Mouse (Mus musculus) cerebellum, adult 11-12 months (tissue): Measurements from ENCODE around the gene Capn15.

Experiments used
- DNase-seq: peaks from one replicate; pipeline ENCODE4 v3.0.0; 2022

The Capn15 gene

DNA sequence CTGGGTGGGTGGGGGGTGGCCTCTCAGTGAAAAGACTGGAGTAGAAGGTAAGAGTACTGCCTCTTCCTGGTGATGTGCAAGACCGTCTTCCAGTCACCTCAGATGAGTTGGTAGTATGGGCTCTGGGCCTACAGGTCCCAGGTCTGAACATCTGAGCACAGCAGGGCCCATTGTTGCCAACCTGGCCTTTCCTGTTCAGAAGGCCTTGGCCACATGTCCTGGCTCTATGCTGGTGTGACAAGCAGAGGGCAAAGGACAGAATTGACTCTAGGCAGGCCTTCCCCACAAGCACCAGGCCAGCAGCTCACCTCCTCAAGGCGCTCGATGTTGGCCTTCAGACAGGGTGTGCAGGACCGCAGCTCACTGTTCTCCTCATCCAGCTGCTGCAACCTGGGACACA lies 6.7 kb upstream of the Capn15 start:
- DNase-seq, result no peak

DNA sequence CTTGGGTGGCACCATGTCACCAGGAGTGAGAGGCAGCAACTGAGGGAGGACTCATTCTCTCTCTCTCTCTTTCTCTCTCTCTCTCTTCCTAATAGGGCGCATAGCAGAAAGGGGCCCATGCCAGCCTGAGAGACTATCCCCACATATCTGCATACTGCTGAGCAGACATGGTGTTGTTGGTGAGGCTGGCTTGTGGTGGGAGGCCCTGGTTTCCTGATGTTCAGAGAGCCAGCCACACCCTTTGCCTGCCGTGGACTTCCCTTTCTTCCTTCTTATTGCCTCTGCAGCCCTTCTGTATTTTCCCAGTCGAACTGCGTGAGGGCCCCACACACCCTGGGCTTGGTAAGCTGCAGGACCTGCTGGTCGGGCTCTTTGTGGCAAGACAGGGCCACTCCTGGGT lies 4.7 kb upstream of the Capn15 start:
- no peak for DNase-seq

DNA sequence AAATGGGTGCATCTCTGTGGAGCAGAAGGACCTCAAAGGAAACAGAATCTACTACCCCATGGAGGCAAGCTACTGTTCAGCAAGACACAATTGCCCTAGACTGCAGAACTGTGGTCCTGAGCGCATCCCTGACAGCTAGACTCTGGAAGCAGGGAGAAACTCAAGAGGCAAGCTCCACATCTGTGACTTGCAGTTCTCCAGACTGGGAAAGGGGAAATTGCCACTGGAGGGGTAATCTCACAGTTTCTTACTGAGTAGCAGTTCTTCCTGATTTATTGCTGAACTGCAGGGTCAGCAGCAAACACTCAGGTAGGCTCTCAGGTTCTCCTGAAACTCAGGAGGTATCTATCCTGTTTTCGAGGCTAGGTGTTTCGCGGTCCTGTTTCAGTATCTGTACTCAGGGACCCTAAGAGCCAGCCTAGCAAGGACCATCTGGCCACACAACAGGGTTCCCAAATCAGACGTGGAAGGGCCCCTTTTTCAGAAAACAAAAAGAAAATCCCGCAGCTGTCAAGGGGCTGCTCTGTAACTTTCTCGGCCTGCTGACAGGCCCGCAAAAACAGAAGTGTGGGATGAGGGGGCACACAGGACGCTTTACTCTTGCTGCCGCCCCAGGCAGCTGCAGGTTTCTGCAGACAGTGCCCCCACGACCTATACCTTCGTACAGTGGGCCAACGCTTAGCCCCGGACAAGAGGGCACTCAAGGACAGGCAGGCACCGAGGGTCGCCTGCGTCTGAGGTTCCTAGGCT lies 865 bp downstream of the Capn15 start:
- DNase-seq, result no peak

DNA sequence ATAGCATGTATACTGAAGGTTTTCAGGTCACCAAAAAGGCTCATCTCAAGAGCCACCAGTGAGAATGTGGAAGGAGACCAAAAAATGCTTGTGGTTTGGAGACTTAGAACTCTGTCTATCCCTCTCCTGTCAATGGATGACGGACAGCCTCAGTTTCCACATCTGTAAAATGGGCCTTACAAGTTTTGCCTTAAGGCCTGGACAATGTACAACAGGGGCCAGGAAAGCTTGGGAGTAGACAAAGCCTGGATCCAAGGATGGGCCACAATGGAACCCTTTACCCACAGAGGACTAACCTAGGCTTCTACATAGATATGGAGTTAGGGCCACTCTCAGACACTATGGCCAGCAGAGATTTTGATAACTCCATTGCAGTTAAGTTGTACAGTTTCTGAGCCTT lies 1.5 kb downstream of the Capn15 start:
- no peak for DNase-seq

DNA sequence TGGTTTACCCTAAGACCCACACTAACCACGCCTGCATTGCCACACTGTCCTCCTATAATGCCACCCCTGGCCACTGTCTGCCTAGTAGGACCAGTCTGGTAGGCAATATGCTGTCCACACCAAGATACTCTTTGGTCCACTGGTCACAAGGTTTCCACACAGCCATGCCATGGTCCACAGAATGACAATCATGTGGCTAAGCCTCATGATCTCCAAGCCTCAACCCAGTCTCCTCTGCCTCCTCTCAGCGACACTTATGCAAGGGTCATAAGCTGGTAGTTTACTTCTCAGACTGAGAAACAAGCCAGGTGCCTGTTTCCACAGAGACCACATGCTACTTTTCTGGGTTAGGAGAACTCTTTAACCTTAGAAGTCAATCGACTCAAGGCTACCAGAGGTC lies 2.7 kb downstream of the Capn15 start:
- DNase-seq, result no peak

DNA sequence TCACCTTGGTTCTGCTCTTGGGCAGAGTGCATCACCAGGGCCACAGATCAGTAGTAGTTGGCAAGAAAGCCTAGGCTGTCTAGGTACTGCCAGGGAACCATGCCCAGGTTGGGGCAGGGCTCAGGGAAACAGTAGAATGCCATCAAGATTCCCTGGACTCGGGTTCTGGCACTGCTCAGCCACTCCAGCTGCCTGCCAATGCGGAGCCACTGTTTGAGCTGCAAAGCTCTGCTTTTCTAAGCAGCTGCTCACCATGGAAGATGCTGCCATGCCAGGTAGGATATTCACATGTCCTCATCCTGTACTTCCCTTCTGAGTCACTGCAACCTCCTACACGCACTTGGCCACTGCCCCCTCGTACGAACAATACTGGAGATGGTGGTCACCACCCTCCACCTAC lies 4.7 kb downstream of the Capn15 start:
- peak; percentile 81 for DNase-seq

DNA sequence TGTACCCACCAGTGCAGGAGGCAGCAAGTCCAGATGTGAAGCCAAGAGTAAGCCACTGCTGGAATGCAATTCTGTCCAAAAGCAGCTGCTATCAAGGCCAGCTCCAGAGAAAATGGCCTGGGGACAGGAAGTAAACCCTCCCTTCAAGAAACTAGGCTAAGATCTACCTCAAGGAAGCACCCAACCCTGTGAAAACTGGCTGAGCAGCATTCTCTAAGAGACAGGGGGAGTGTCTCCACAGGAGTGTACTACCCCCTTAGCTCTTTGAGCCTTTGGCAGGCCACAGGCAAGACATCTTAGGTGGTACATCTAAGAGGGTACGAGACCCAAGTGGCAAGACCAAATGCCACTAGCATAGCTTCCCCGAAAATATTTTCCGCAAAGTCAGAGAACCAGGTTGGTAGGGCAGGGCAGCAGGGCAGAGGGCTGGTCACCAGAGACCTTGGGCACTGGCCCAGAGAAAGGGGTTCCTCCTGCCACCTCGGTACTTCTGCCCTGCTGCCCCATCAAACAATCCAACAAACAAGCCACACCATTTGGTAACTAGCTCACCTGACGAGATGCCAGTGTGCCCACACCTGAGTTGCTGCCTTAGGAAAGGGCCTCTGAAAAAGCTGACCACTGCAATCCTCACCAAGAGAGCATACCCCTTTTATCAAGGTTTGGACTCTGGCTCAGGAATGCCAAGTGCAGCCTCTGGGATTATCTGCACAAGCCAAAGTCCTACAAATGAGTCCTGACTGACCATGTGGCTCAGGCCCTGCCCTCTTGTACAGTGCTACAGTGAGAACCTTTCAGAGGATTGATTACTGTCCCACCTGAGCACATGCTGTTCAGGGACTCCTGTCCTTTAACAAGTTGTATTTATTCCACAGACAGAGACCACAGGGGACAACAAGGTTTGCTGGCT lies 5.5 kb downstream of the Capn15 start:
- peak; percentile 44 for DNase-seq

DNA sequence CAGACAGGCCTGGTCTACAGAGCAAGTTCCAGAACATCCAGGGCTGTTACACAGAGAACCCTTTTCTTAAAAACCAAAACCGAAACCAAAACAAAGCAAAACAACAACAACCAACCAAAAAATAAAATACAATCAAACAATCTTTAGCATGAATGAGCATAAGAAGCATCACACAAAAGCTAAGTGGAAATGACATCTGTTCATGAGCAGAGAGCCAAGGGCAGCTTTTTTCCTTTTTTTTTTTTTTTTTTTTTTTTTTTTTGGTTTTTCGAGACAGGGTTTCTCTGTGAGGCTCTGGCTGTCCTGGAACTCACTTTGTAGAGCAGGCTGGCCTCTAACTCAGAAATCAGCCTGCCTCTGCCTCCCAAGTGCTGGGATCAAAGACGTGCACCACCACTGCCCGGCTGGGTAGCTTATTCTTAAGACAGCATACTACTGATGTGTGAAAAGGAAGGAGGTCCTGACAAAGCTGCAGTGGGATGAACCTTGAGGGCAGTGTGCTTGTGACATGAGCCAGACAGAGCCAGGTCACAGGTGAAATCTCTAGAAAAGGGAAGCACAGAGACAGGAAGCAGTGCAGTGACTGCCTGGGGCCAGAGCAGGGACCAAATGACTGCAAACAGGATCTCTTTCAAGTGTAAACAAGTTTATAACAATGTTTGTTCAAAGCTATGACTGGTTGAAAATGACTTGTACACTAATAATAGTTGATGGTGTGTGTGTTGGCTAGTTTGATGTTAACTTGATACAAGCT lies 14.5 kb downstream of the Capn15 start:
- no peak for DNase-seq

DNA sequence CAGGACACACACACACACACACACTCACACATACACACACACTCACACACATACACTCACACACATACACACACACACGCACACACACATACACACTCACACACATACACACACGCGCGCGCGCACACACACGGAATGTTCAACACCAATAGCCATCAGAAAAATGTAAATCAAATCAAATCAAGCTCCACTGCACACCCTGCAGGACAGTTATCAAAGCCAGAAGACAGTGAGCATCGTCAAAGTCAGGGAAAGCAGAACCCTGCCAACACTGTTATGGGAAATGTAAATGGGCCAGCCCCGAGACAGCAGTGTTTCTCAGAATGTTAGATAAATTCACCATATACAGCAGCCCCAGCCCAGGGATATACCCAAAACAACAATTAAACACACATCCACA lies 15.1 kb downstream of the Capn15 start:
- DNase-seq, result no peak

DNA sequence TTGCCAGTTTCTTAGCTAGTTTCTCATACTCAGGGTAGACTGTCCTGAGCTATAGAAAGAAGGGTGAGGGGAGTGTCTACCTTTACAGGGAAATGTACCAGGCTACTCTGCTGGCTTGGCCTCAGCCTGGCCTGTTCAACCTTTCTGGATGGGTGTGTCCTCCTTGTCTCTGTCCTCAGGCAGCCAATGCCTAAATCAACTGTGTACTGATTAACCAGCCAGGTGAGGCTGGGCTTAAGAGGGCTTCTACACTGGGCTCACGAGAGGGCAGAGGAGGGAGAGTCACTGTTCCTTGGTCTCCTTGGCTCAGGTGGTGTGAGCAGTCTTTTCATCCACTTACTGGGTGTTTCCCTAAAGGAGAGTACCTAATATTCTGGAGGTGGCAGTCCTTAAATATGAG lies 17.4 kb downstream of the Capn15 start:
- DNase-seq, result no peak

DNA sequence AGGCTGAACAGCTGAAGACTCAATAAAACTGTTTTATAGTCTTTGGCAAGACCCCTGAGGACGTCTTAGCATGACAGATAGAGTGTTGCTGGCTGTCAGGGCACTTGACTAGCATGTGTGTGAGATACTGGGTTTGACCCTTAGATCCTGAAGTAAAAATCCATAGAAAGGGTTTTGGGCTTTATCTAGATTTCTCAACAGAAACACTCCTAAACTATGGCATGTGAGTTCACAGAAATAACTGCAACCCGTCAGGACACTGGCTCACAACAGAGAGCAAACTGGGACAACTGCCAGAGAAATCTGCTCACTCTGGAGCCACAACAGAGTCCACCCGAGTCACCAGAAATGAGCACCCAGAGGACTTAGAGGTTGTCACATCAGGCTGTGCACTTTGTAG lies 17.9 kb downstream of the Capn15 start:
- DNase-seq, result peak; percentile 58

DNA sequence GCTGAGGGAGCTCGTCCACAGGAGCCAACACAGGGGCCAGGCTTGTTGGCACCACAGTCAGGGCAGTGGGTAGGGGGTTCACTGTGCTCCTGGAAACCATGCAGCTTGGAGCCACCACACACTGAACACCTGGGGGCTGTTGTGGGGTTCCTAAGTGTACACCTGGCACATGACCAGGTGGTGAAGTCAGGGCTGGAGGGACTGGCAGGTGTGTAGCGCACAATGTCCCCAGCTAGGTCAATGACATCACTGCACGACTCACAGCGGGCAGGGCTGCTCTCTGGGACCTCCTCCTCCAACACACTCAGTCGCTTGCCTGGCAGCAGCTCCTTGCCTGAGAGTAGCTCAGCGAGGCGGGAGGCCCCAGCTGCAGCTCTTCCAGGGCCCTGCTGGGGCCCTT lies 21.3 kb downstream of the Capn15 start:
- peak; percentile 74 for DNase-seq

DNA sequence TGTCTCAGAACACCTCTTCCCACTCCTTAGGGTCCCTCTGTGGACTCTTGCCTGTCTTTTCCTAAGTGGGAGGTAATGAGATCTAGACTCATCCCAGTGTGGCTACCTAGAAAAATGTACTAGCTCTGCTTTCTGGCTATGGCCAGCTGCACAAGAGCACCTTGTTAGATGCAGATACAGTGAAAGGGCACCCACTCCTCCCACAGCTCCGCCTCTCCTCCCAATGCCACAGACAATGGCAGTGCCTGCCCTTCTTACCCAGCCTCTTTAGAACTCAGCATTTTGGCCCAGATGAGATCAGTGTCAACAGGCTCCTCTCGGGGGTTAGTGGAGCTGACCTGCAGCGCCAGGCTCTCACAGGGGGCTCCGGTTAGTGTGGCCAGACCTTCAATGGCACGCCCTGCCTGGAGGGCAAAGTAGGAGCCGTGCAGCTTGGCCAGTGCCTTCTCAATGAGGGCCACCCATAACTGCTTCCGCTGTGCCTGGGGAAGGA lies 23.1 kb downstream of the Capn15 start:
- DNase-seq, result no peak

DNA sequence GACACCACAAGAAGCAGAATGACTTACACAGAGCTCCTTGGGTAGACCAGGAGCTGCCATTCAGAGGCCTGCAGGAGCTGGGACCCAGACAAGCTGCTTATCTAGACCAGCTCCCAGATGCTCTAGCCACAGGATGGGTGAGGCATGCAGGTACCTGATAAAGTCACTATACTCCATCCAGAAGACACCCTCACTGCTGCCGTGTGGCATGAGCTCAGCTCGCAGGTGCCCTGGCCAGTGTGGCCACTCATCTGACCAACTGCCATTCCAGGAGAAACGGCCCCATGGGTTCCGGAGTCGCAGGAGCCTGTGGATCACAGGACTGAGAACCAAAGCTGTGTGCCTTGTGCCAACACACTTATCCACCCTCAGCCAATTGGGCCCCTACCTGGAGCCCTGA lies 24.0 kb downstream of the Capn15 start:
- DNase-seq, result no peak

DNA sequence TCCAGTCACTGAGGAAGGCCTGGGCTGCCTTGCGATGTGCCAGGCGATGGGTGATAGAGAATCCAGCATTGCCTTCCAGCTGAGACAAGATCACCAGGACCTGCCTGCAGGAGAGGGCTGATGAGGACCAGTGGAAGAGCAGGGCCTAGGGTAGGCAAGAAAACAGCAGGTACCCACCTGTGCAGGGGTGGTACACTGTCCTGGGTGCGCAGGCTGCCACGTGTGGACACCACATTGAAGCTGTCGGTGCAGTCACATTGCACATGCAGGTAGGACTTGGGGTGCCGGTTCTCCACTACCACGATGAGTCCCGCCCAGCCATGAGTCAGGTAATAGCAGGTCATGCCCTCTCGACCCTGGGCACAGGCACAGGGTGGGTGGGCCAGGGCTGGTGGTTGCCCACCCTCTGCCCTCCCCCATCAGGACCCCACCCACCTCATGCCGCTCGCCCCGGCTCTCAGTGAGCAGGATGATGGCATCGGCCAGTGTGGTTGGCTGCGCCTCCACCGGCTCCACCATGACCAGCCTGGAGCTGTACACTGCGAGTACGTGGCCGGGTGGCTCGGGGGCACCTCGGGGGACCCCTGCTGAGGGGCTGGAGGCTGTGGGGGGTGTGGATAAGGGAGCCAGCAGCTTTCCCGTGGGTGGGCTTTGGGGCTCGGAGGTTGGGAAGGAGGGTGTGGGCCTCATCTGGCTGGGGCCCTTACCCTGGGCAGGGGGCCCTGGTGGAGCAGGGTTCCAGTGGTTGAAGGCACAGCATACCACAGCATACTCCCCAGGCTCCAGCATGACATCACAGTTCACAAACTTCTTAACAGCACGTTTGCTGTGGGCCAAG lies 25.7 kb downstream of the Capn15 start:
- peak; percentile 71 for DNase-seq

DNA sequence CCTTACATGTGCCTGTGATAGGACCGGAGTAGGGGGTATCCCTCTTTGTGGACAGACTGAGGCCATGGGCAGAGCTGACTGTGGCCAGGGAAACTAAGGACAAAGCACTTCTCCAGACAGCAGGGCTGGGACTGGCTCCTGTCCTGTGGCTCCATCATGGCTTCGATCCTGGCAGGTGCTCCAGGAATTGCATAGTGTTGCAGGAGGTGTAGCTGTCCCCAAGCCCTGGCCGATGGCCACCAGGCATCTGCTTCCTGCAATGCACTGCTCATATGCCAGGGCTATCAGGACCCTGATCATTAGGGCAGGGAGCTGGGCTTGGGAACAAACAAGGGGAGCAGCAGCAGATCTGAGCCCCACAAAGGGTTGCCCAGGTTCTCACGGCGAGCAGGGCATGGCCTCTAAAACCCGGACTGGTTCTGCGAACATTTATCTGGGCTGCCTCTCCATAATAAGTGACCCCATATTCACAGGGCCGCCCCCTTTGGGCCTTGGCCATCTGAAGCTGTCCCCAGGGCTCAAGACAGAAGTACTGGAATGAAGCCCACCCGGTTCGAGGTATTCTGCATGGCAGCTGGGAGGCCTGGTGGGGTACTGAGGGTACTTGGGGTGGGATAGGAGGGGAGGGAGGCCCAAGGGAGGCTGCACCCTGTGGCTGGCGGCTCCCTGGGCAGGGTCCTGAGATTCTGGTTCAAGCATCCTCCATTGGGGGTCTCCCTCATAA lies 26.7 kb downstream of the Capn15 start:
- peak; percentile 77 for DNase-seq

DNA sequence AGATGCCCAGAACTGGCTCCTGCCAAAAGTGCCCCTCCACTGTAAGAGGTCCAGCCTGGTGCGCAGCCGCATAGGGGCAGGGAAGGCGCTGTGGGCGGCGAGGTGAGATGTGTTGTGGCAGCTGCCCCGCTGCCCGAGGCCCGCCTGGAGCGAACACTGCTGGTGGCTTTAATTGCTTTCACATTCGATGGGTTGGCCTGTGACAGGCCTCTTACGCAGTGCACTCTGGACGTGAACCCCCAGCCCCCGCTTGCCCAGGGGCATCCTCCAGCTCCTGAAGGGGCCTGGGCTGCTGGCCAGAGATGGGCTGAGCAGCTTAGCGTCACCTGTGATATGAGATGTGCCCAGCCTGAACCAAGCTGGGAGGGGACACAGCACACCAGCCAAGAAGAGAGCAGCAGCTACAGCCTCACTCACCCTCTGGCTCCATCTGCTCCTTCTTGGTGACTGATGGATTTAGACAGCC lies 28.0 kb downstream of the Capn15 start:
- peak; percentile 80 for DNase-seq

DNA sequence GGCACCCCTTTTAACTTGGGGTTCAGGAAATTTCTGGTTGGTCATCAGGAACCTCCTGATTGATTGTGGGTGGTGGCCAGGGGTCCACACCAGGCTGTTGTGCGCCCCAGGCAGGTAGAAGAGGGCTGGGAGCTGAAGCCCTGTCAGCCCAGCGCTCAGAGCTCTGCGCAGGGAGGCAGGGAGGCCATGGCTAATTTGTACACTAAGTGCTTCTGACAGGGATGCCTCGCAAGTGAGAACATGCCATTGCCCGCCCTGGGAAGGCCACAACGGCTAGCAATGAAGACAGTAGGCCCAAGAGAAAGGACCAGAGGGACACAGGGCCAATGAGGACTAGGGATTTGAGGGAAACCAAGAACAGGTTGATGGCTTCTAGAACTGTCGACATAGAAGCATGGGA lies 29.0 kb downstream of the Capn15 start:
- no peak for DNase-seq

DNA sequence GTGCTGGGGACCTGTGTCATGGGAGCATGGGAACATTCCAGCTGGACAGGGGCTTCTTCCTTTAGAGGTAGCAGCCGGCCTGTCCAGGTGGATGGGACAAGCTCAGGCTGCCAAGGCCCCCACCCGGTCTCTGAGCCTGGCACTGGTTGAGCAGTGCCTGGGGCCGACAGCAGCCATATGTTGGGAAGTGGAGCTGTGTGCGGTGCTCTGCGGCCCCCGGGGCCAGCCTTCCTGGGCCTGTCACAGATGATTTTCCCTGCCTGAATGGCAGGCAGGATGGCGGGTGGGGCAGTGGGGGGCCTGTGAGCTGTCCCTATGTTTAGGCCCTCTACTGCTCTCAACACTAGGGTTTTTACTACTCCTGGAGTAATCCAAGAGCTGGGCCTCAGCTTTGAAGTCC lies 29.4 kb downstream of the Capn15 start:
- DNase-seq, result peak; percentile 96

DNA sequence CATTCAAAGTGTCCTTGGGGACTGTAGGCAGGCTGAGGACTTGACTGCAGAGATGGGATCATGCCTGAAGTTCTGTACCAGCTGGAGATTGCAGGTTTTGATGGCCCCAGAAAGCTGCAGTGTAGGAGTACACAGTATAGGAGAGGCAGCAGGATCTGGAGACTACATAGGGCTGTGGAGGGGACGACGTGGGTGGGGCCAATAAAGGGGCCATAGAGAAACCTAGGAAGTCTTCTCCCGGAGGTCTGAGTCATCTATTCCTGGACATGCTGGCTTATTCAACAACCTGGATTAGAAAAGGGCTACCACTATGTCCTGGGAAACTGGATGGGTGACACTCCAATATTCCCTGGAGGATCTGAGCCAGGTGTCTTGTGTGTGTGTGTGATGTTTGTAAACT lies 29.9 kb downstream of the Capn15 start:
- peak; percentile 64 for DNase-seq

DNA sequence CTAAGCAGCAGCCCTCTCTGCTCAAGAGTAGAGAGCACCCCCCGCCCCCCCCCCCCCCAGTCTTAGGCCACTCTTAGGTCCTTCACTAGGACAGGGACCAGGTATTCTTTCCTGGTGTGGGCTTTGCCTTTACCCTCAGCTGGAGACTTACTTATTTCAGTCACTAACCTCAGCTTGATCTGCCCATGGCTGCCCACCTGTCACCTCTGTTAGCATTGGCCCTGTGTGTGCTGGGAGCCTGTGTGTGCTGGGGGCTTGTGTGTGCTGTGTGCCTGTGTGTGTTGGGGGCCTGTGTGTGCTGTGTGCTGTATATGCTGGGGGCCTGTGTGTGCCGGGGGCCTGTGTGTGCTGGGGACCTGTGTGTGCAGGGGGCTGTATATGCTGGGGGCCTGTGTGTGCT lies 30.9 kb downstream of the Capn15 start:
- DNase-seq, result peak; percentile 53

DNA sequence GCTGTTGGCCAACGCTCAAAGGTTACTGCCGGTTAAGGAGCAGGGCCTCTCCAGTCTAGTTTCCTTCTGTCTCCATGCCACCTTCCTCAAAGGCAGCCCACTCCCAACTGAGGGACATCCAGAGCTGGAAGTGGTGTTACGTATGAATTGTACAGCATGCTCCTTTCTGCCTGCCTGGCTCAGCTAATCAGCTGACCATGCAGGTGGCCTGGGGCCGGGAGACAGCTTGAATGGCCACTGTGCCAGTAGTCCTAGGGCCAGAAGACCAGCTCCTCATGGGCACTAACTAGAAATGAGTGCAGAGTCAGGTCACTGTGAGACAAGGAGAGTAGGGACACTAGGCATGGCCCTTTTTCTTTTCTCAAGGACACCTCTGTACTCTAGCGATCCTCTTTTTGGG lies 32.4 kb downstream of the Capn15 start:
- DNase-seq, result peak; percentile 89
